Mouse (Mus musculus): ENCODE results near the gene Thap12. TPM values are rescaled to one million over a fixed set of nuclear protein-coding genes. Genes with fewer than 3 reads are reported as not detected.

Gene Thap12
- polyA plus RNA-seq (2012; rRNA removed), result 44.8 and 52.7 TPM in 2 replicates

- DNase-seq (ENCODE audit: low spot score), result peak; percentile 97
These were observed at the start of gene Thap12 for GRCm38 (mm10) chr7:98702283-98703240. Gene Thap12, plus strand, starts transcription at chr7:98703103.

GRCm38 (mm10) chr7:98655681-98656530 is 47.0 kb upstream of the Thap12 start:
- peak; percentile 62 for DNase-seq (ENCODE audit: low spot score)

- peak; percentile 82 for DNase-seq (ENCODE audit: low spot score)
These were observed 46.2 kb upstream of the Thap12 start, which contains the start of gene Emsy for GRCm38 (mm10) chr7:98656531-98657221. Gene Emsy, minus strand, starts transcription at chr7:98656783.

- no peak for DNase-seq (ENCODE audit: low spot score)
These were observed 37.7 kb upstream of the Thap12 start for GRCm38 (mm10) chr7:98665166-98665565.

- DNase-seq (ENCODE audit: low spot score), result no peak
These were observed 37.2 kb upstream of the Thap12 start for GRCm38 (mm10) chr7:98665726-98666125.

GRCm38 (mm10) chr7:98667956-98668746 is 34.8 kb upstream of the Thap12 start:
- no peak for DNase-seq (ENCODE audit: low spot score)

GRCm38 (mm10) chr7:98670831-98671230 is 32.1 kb upstream of the Thap12 start:
- DNase-seq (ENCODE audit: low spot score), result no peak

GRCm38 (mm10) chr7:98671416-98671815 is 31.5 kb upstream of the Thap12 start:
- no peak for DNase-seq (ENCODE audit: low spot score)

- no peak for DNase-seq (ENCODE audit: low spot score)
These were observed 30.5 kb upstream of the Thap12 start for GRCm38 (mm10) chr7:98672241-98672955.

- DNase-seq (ENCODE audit: low spot score), result no peak
These were observed 28.6 kb upstream of the Thap12 start for GRCm38 (mm10) chr7:98674344-98674743.

GRCm38 (mm10) chr7:98677511-98677910 is 25.4 kb upstream of the Thap12 start:
- no peak for DNase-seq (ENCODE audit: low spot score)

- no peak for DNase-seq (ENCODE audit: low spot score)
These were observed 24.5 kb upstream of the Thap12 start for GRCm38 (mm10) chr7:98678441-98678840.

- DNase-seq (ENCODE audit: low spot score), result no peak
These were observed 22.2 kb upstream of the Thap12 start for GRCm38 (mm10) chr7:98680691-98681090.

- no peak for DNase-seq (ENCODE audit: low spot score)
These were observed 20.1 kb upstream of the Thap12 start for GRCm38 (mm10) chr7:98682821-98683220.

GRCm38 (mm10) chr7:98685895-98686294 is 17.0 kb upstream of the Thap12 start:
- DNase-seq (ENCODE audit: low spot score), result no peak

GRCm38 (mm10) chr7:98690126-98690525 is 12.8 kb upstream of the Thap12 start:
- DNase-seq (ENCODE audit: low spot score), result no peak

- DNase-seq (ENCODE audit: low spot score), result no peak
These were observed 12.1 kb upstream of the Thap12 start for GRCm38 (mm10) chr7:98690831-98691230.

GRCm38 (mm10) chr7:98692761-98693546 is 9.9 kb upstream of the Thap12 start:
- no peak for DNase-seq (ENCODE audit: low spot score)

- DNase-seq (ENCODE audit: low spot score), result no peak
These were observed 8.9 kb upstream of the Thap12 start for GRCm38 (mm10) chr7:98694046-98694445.
